Mouse (Mus musculus): ENCODE data around the gene Ntng1.
"Not testable (repeated sequence)": the region's sequence is repeated elsewhere in the genome, so short reads cannot be mapped to it uniquely, and the experiment has no call there.

The Ntng1 gene

GRCm38 (mm10) chr3:109782289-109782951, 361.4 kb downstream of the Ntng1 start:
- DNase-seq (ENCODE audit: low spot score) = no peak

GRCm38 (mm10) chr3:109781917-109782288, 361.9 kb downstream of the Ntng1 start:
- DNase-seq (ENCODE audit: low spot score) = no peak

GRCm38 (mm10) chr3:109775200-109775599, 368.6 kb downstream of the Ntng1 start:
- no peak for DNase-seq (ENCODE audit: low spot score)

GRCm38 (mm10) chr3:109772120-109772519, 371.7 kb downstream of the Ntng1 start:
- no peak for DNase-seq (ENCODE audit: low spot score)

- DNase-seq (ENCODE audit: low spot score) = no peak
Observed at GRCm38 (mm10) chr3:109766939-109767338, 376.9 kb downstream of the Ntng1 start.

- DNase-seq (ENCODE audit: low spot score) = no peak
Observed at GRCm38 (mm10) chr3:109765608-109766007, 378.2 kb downstream of the Ntng1 start.

GRCm38 (mm10) chr3:109765141-109765540, 378.7 kb downstream of the Ntng1 start:
- no peak for DNase-seq (ENCODE audit: low spot score)

- no peak for DNase-seq (ENCODE audit: low spot score)
Observed at GRCm38 (mm10) chr3:109756426-109756825, 387.4 kb downstream of the Ntng1 start.

- not testable (repeated sequence) for DNase-seq (ENCODE audit: low spot score)
Observed at GRCm38 (mm10) chr3:109747593-109747992, 396.2 kb downstream of the Ntng1 start.

- no peak for DNase-seq (ENCODE audit: low spot score)
Observed at GRCm38 (mm10) chr3:109740466-109741102, 403.2 kb downstream of the Ntng1 start.

GRCm38 (mm10) chr3:109732327-109733182, 411.3 kb downstream of the Ntng1 start:
- no peak for DNase-seq (ENCODE audit: low spot score)

- no peak for DNase-seq (ENCODE audit: low spot score)
Observed at GRCm38 (mm10) chr3:109731592-109732230, 412.1 kb downstream of the Ntng1 start.

Data from lung, postnatal 25 days (tissue).